Mouse (Mus musculus) heart, postnatal 0 days (tissue): ENCODE data around the gene Pakap.

Source experiments
- CTCF ChIP-seq: IDR thresholded peaks from 2 replicates; pipeline ENCODE4 v1.5.1; 2016; ENCODE audit warnings: antibody characterized with exemption, control low read depth, low read depth
- EP300 ChIP-seq: IDR thresholded peaks from 2 replicates; pipeline ENCODE4 v1.6.1; 2016; ENCODE audit warnings: antibody characterized with exemption, low read depth

GRCm38 (mm10) chr4:57845541-57846210 lies 277.7 kb downstream of the Pakap start:
- TF ChIP-seq CTCF (no peak), EP300 (no peak)
